Mouse (Mus musculus) embryonic stem cell, embryonic (primary cell): ENCODE measurements around the gene Wasf3.

ENCODE experiments used
- CTCF ChIA-PET, 4 experiments: fragments of 300-600 bp in 2 of 4; fragments of 350-600 bp in 2 of 4; sonication (Branson Sonifier 250); formaldehyde crosslinking; loops; one replicate each; lab custom pipeline; 2022; ENCODE audit warnings: inconsistent platforms in 2 of 4; lab: Charles Lee
- POLR2A ChIA-PET, 4 experiments: fragments of 300-600 bp in 2 of 4; fragments of 350-600 bp in 2 of 4; sonication (Branson Sonifier 250); formaldehyde crosslinking; loops; one replicate each; lab custom pipeline; 2022; ENCODE audit warnings: antibody characterized with exemption in 4 of 4, inconsistent platforms in 1 of 4; lab: Charles Lee

Gene Wasf3

DNA sequence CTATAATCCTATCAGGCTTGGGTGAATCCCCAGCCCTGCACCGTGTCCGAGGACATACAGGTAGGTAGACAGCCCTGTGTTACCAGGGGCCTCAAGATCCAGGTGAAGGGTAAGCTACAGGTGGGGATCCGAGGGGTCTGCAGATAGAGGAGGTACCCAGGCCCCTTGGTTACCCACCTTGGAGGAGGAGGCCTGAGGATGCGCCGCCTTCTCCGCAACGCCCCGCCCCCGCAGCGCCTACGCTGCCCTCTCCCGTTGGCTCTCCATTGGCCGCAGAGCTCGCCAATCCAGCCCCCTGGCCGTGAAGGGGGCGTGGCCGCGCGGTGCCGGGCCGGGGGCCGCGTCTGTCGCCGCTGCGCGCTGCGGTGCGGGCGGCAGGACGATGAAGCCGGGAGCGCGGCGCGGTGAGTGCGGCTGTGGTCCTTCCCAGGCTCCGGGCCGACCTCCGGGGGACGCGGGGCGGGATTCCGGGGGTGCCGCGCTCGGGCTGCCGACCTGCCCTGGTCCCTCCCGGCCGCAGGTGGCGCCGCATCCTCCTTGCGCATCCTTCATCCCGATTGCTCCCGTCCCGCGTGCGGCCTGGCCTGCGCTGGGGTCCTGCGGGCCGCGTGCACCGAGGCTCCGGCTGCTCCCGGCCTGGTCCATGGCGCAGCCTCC, at the start of gene Wasf3:
TSS of gene Wasf3 (plus strand) at position 51 of the 657 bp plus-strand sequence.
- CTCF ChIA-PET: interaction anchor here (0.6 to 1.4 kb wide), 7 partner anchors 8 to 138 kb away, joined by 3 read pairs; no protein-coding TSS in a partner anchor
- POLR2A ChIA-PET: interaction anchor here in 3 of 4 experiments (0.7 to 2.1 kb wide), 22 partner anchors 8 to 1181 kb away, joined by 3 to 9 read pairs (median 4); partner anchors contain the start of genes Rnf6 (in 1 of the 3) and Zkscan5 (in 1 of the 3)

DNA sequence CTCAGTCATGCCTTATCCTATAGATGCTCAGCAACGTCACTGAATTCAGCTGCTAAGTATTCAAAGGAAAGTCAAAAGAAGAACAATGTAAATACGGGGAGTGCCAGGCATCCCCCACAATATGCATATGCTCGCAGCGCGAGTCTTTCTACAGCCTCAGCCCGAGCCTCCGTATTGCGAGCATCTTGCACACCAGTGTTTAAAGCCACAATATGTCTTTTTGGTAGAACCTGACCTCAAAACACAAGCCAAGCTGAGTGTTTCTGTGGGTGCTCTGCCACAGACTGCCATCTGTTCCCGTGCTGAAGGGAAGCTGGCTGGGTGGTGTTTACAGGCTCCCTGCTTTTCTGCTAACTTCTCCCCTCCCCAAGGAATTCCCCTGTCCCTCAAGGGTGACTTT, 46.7 kb upstream of the Wasf3 start:
- ChIA-PET POLR2A (interaction anchor here in 1 of 4 experiments (0.5 kb wide), 1 partner anchor 184 kb away, joined by 4 read pairs; no protein-coding TSS in a partner anchor), CTCF (interaction anchor here in 1 of 4 experiments (0.5 kb wide), 1 partner anchor 648 kb away, joined by 5 read pairs; no protein-coding TSS in a partner anchor)

DNA sequence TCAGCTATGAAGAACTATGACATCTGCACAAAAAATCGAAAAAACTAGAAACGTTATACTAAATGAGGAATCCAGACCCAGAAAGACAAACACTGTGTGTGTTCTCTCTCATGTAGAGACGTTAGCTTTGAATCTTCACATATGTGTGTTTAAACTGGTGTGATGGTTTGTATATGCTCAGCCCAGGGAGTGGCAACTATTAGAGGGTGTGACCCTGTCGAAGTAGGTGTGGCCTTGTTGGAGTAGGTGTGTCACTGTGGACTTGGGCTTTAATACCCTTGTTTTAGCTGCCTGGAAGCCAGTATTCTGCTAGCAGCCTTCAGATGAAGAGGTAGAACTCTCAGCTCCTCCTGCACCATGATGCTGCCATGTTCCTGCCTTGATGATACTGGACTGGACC, 44.7 kb upstream of the Wasf3 start:
- ChIA-PET POLR2A (interaction anchor here in 1 of 4 experiments (1.1 kb wide), 1 partner anchor 44 kb away, joined by 3 read pairs; no protein-coding TSS in a partner anchor), CTCF (interaction anchor here in 1 of 4 experiments (1.3 kb wide), 1 partner anchor 10 kb away, joined by 3 read pairs; no protein-coding TSS in a partner anchor)

DNA sequence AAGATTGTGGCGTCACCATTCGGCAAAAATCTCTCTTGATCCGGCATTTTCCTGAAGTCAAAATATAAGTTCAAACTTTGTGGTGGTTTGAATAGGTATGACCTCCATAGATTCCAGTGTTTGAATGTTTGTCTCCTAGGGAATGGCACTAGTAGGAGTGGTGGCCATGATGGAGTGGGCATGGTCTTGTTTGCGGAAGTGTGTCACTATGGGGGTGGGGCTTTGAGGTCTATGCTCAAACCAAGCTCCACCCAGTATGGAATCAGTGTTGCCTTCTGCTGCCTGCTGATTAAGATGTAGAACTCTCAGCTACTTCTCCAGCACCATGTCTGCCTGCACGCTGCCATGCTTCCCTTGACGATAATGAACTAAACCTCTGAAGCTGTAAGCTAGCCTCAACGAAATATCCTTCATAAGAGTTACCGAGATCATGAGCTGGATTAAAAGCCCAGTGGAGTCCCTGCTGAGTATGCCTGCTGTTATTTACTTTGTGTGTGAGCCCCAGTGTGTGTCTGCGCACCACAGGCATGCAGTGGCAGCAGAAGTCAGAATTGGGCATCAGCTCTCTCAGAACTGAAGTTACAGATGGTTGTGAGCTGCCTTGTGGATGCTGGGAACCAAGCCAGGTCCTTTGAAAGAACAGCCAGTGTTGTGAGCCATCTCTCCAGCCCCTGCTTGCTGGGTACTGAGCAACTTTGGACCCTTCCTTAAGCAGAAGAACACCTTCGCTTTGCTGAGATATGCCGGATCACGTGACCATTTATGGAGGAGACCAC, 39.7 kb upstream of the Wasf3 start:
- ChIA-PET POLR2A (interaction anchor here in 2 of 4 experiments (0.6 to 1.3 kb wide), 3 partner anchors 15 to 1114 kb away, joined by 3 to 6 read pairs (median 3); partner anchors contain the start of gene Zfp655 (in 1 of the 2)), CTCF (interaction anchor here in 2 of 4 experiments (0.6 to 0.7 kb wide), 2 partner anchors 9 to 35 kb away, joined by 3 to 4 read pairs; no protein-coding TSS in a partner anchor)

DNA sequence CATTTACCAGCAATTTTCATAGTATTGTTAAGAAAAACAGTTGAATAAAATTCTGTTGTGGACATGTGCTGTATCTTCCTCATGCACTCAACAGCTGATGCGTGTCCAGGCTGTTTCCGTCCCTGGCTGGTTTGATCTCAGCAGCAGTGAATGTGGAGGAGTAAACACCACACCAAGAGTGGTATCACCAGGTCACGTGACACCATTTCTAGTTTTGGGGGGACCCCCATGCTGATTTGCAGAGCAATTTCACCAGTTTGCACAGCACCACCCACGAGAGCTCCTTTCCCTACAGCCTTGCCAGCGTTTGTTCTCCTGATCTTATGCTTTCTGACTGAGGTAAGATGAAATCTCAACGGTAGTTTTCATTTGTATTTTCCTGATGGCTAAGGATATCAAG, 37.7 kb upstream of the Wasf3 start:
- ChIA-PET CTCF (no interaction called here), POLR2A (no interaction called here)

DNA sequence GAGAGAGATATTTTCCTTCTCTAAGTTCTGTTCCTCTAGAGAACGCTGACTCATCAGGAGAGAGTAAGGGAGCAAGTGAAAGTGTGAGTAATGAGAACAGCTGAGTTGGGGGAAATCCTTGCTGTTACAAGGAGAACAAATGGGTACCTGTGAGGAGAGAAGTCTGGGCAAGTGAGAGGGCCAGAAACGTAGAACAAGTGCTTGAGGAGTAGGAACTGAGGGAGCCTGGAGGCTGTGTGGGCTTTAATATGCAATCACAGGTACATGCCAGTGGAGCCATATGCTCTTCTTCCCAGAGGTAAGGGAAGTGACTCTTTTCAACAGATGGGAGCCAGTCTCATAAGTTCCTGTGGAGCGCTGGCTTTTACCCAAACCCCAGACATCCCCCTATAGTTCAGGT, 35.6 kb upstream of the Wasf3 start:
- CTCF ChIA-PET: interaction anchor here in 1 of 4 experiments (0.6 kb wide), 1 partner anchor 36 kb away, joined by 3 read pairs; no protein-coding TSS in a partner anchor

DNA sequence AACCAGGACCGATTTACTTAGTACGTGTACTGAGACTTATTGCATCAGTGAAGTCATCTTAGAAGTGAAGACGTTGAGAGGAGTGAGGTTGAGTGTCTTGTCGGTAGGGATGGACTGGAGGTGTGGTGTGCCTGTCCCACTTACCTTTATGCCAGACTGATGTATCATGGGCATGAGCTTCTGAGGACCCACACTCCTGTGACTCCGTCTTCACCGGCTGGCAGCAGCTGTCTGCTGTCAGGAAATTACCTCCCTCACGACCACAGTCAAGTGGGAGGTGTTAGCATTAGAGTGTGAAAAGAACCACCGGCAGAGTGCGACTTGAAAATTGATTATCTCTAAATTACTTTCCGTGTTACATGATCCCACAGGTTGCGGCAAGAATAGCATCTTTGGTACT, 34.0 kb upstream of the Wasf3 start:
- POLR2A ChIA-PET: no interaction called here
- CTCF ChIA-PET: no interaction called here

More for the DNA sequence above, 35.6 kb upstream of the Wasf3 start:
- POLR2A ChIA-PET: no interaction called here

DNA sequence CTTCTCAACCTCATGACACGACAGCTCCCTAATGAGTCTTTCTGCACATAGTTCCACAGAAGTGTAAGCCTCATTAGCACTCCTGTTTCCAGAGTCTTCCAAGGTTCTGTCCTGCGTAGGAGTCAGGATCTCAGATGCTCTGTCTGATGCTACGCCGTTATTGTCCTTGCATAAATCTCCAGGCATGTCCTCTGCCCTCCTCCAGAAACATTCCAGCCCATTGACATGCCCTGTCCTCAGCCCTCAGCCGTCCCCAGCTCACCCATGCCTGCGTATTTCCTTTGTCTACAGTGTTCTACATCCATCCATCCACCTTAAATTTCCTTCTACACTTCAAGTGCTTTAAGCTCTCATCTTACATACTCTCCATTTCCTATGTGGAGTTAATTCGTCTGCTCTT, 32.8 kb upstream of the Wasf3 start:
- CTCF ChIA-PET: no interaction called here
- POLR2A ChIA-PET: no interaction called here

DNA sequence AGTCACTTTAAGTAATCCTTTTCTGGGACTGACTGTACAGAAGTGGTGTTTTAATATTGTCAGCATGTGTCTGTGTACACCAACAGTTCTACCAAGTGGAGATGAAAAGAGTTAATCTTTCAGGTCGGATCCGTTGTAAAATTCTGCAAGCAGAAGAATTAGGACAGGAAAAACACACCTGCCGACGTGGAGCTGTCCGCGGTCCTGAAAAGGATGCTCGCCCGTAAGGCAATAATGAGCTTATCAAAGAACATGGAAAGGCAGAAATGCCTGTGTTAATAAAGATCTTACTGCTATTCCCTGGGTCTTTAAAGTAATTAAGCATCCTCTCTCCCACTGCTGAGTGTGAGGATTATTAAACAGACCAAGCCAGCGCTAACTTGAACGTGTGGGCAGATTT, 24.4 kb upstream of the Wasf3 start:
- ChIA-PET CTCF (interaction anchor here in 1 of 4 experiments (0.9 kb wide), 1 partner anchor 16 kb away, joined by 4 read pairs; no protein-coding TSS in a partner anchor), POLR2A (interaction anchor here in 2 of 4 experiments (0.8 to 1.4 kb wide), 2 partner anchors 16 to 26 kb away, joined by 3 read pairs; no protein-coding TSS in a partner anchor)

DNA sequence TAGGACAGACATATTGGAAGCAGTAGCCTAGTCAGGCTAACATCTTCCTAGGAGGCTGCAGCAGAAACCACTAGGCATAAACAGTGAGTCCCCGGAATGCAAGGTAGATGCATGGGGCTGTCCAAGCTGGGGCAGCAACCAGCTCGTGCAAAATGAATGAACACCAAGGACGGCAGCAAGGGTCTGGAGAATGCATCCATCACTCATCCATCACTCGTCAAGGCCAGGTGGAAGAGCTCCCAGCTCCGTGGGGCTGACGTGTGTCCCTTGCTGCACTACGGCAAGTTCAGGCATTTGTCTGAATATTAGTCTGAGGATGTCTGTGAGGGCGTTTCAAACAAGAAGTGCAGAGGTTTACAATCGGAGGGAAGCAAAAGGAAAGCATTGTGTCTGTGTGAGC, 22.1 kb upstream of the Wasf3 start:
- CTCF ChIA-PET: no interaction called here
- POLR2A ChIA-PET: no interaction called here

DNA sequence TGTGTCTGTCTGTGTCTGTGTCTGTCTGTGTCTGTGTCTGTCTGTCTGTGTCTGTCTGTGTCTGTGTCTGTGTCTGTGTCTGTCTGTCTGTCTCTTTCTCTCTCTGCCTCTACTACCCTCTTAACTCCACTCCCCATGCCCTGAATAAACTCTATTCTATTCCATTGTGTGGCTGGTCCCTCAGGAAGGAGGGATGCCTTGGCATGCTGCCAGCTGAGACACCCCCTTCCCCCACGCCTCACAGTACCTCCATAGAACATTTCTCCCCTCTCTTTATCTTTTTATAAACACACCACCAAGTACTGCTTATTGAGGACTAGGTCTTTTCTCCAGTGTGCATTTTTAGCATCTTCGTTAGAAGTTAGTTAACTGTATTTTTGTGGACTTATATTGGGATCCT, 16.4 kb upstream of the Wasf3 start:
- POLR2A ChIA-PET: interaction anchor here in 1 of 4 experiments (0.7 kb wide), 1 partner anchor 97 kb away, joined by 5 read pairs; no protein-coding TSS in a partner anchor
- CTCF ChIA-PET: no interaction called here

DNA sequence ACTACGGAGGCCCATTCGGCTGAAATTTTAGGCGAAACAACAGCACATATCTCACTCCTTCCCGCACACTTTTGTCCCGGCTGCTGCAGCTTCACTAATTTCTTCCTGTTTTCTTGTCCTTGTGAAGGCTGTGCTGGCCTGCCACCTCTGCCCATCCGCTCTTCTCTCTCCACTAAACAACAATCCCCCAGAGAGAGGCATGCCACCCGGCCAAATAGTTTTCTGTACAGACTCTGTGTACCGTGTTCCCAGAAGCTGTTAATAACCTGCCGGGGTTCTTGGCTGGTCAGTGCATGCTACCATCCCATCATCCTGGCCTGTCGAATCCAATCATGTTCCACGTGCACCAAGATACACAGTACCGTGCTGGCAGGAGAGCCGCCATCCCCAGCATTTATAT, 15.8 kb upstream of the Wasf3 start:
- POLR2A ChIA-PET: no interaction called here
- CTCF ChIA-PET: no interaction called here

DNA sequence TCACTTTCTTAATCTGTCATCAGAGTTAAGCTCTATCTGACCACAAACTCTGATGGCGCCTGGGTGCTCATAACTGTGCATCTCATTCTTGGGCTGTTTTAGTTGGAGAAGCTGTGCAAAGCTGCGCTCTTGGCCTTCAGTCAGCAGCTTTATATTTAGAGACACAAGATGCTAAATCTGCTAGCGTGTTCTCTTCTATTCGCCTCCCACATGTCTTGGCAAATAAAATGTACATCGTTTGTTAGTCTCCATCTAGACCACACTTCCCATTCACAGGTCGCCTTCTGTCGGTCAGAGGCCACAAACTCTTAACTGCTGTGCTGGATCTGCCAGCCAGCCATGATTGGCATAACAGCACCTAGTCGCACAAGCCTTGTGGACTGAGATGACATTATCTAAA, 14.0 kb upstream of the Wasf3 start:
- ChIA-PET CTCF (interaction anchor here in 1 of 4 experiments (0.5 kb wide), 1 partner anchor 9 kb away, joined by 7 read pairs; no protein-coding TSS in a partner anchor), POLR2A (no interaction called here)

DNA sequence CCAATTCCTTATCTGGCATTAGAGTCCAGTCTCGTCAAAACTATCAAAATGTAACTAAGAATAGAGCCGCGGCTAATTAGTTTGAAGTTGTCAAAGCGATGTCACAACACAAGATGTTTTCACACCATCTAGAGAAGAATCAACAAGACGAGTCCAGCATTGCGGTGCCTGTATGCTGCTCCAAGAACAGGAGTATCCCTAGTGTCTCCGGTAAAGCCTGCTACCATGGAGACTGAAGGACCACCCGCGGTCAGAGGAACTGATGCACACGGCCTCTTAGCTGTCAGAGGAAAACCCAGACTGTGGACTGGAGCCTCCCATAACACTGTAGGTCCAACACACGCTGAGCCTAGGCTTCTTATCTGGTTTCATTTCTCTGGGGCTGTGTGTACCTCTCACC, 11.5 kb upstream of the Wasf3 start:
- CTCF ChIA-PET: no interaction called here
- POLR2A ChIA-PET: interaction anchor here in 1 of 4 experiments (0.6 kb wide), 1 partner anchor 12 kb away, joined by 3 read pairs; the partner anchor contains the start of gene Wasf3

DNA sequence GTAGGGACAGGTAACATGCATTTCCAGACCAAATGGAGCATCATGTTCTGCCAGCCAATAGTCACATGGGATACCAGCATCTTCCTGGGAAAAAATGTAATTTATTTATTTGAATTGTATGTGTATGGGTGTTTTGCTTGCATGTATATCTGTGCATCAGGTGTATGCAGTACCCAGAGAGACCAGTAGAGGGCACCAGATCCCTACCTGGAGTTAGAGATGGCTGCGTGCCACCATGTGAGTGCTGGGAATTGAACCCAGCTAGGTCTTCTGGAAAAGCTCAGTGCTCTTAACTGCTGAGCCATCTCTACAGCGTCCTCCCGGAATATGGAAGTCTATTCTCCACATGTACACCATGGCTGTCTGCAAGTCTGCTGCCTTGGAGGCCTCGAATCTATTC, 8.2 kb upstream of the Wasf3 start:
- ChIA-PET CTCF (interaction anchor here (0.6 to 1.3 kb wide), 11 partner anchors 8 to 946 kb away, joined by 3 to 4 read pairs (median 3); partner anchors contain the start of gene Wasf3 (in 1 of the 4)), POLR2A (interaction anchor here in 2 of 4 experiments (0.5 to 1.1 kb wide), 3 partner anchors 46 to 1207 kb away, joined by 3 to 4 read pairs (median 3); no protein-coding TSS in a partner anchor)

DNA sequence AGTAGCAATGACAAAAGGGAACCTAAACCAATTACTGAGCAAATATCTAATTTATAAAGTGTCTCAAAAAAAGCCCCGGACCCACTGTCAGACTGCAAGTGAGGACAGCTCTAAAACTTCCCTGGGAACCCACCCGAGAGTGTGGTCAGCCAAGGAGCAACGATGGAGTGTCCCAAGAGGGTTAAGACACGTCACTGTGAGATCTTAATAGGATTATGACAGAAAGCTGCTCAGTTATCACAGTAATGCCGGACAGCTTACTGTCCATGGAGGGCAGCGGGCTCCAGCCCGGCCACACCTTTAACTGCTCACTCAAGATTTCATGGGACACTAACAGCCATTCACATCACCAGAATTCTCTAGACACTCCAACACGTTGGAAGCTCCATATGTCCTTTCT, 4.7 kb upstream of the Wasf3 start:
- ChIA-PET CTCF (interaction anchor here in 2 of 4 experiments (0.6 to 1.1 kb wide), 3 partner anchors 9 to 86 kb away, joined by 4 to 7 read pairs (median 5); no protein-coding TSS in a partner anchor), POLR2A (interaction anchor here in 1 of 4 experiments (1.6 kb wide), 1 partner anchor 10 kb away, joined by 4 read pairs; no protein-coding TSS in a partner anchor)

DNA sequence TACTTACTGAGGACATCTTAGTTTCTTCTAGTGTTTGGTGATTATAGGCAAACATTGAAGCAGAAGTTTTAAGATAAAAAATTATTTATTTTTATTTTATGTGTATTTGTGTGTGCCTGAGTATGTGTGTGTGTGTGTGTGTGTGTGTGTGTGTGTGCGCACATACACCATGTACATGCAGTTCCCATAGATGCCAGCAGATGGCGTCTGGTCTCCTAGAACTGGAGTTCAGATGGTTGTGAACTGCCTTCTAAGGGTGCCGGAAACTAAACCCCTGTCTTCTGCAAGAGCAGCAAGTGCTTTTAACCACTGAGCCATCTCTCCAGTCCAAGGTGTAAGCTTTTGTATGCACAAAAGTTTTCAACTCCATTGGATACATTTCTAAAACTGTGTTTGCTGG, 2.5 kb upstream of the Wasf3 start:
- POLR2A ChIA-PET: interaction anchor here in 1 of 4 experiments (1.1 kb wide), 1 partner anchor 47 kb away, joined by 4 read pairs; no protein-coding TSS in a partner anchor
- CTCF ChIA-PET: no interaction called here

DNA sequence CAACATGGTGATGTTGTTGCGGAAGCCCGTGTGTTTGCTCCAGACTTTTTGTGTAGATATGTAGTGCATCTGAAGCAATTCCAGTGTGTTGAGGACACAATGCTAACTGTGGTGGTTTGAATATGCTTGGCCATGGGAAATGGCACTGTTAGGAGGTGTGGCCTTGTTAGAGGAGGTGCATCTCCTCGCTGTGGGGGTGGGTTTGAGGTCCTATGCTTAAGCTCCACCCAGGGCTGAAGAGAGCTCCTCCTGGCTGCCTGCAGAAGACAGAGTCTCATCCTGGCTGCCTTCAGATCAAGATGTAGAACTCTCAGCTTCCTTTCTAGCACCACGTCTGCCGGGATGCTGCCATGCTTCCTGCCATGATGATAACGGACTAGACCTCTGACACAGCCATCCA, 1.4 kb upstream of the Wasf3 start:
- ChIA-PET POLR2A (interaction anchor here in 1 of 4 experiments (0.9 to 1.3 kb wide), 2 partner anchors 43 to 48 kb away, joined by 3 read pairs; no protein-coding TSS in a partner anchor), CTCF (interaction anchor here in 2 of 4 experiments (0.6 to 1.5 kb wide), 3 partner anchors 10 to 37 kb away, joined by 3 to 4 read pairs (median 4); no protein-coding TSS in a partner anchor)
